In the genomic region with DNA sequence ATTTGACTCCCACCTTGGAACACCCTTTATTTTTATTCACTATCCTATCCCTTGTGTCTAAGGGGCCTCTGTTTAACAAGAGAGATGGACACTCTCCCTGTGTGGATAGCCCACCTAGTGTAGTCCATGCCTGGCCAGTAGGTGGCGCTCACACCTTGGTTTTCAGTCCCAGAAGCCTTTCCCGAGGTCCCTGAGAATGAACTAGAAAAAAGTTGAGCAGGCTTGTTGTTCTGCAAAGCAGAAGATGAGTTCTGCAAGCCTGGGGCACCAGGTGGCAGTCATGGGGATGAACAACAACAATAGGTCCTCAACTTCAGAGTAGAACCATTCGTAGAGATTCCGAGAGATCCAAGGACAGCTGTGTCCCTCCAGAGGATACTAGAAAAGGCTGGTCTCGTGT, we compare ENCODE assay signal across 8 mouse cellular contexts. TPM values are rescaled to one million over a fixed set of nuclear protein-coding genes. Genes with fewer than 3 reads are reported as not detected.
DNase-seq lines count a peak whose midpoint lies in the region; ATAC-seq lines count a peak whose summit lies in the region.

No protein-coding gene starts in this region.

- peak; percentile 81 for DNase-seq in adrenal gland, postnatal 14 days
- DNase-seq in adrenal gland, adult 2 months, result no peak
- DNase-seq in left cerebral cortex, postnatal 14 days (ENCODE audit: low spot score in 2 of 2), result peak; percentile 44 to 56
- no peak for DNase-seq in left cerebral cortex, adult 11 months (ENCODE audit: low spot score)
- peak; percentile 65 for DNase-seq in c-Kit-positive CD71-positive TER-119-positive erythroid progenitor cells, embryonic 14.5 days (ENCODE audit: low spot score)
- DNase-seq in kidney, postnatal 14 days, result peak; percentile 62
- DNase-seq in urinary bladder, adult 2 months (ENCODE audit: low spot score), result peak; percentile 41

- peak; percentile 60 for ATAC-seq in megakaryocyte, adult 5-6 weeks (ENCODE audit: poor library complexity, severe bottlenecking)

- intact Hi-C loops in left cerebral cortex, postnatal 14 days (cut with DNase I), result loop anchor here (5.0 kb wide), 1 partner anchor 57 kb away; no protein-coding TSS in a partner anchor

RNA-seq across cellular contexts. Expression of a gene that starts 35.8 kb away (rescaled TPM):
- 36.7 and 47.4 TPM in 2 replicates for total RNA-seq in adrenal gland, postnatal 14 days (2021)
- 1 to 10 TPM; 2.4 to 5.4 TPM for total RNA-seq in adrenal gland, adult 2 months (2021)
- polyA plus RNA-seq in adrenal gland, adult 2 months (2012; rRNA removed), result 0.26 and 0.43 TPM in 2 replicates
- total RNA-seq in left cerebral cortex, postnatal 14 days (2021), result 1 to 10 TPM; 2.3 to 2.4 TPM
- 558 and 564 TPM in 2 replicates for total RNA-seq in megakaryocyte, adult 5-6 weeks (2015)
- 458 and 547 TPM in 2 replicates for total RNA-seq in megakaryocyte, adult 5-6 weeks (2017)
- 1.6 and 2.5 TPM in 2 replicates for polyA plus RNA-seq in urinary bladder, adult 2 months (2012; rRNA removed)

Comparison
In these comparisons a context has a peak if more than half of its experiments do, and no peak if none do; other contexts are left out.
1. DNase-seq: peak in adrenal gland, postnatal 14 days (single experiment), left cerebral cortex, postnatal 14 days (2 of 2), c-Kit-positive CD71-positive TER-119-positive erythroid progenitor cells, embryonic 14.5 days (single experiment), kidney, postnatal 14 days (single experiment) and urinary bladder, adult 2 months (single experiment); none in adrenal gland, adult 2 months (single experiment) and left cerebral cortex, adult 11 months (single experiment).